Mouse (Mus musculus) granulocyte monocyte progenitor cell, adult 5-6 weeks (primary cell): ENCODE results near the gene Xpo6. TPM values are rescaled to one million over a fixed set of nuclear protein-coding genes. Genes with fewer than 3 reads are reported as not detected.
A peak's percentile ranks its signal among the peaks of the same experiment; 100 is the strongest.

Source experiments
- ATAC-seq: replicated peaks from 2 replicates; pipeline ENCODE4 v1.8.0; 2016; ENCODE audit warnings: mild to moderate bottlenecking, moderate TSS enrichment, inconsistent platforms; ENCODE audit not compliant: poor library complexity, severe bottlenecking
- total RNA-seq, 2 experiments: library from RNA; stranded (forward) in 1 of 2; stranded (reverse) in 1 of 2; fragments of 200-712, 200-1000 nt in 1 of 2; fragments of >200 nt in 1 of 2; fragmentation: Nextera tagmentation in 1 of 2; gene quantifications; 2 replicates each; pipeline ENCODE4 v1.2.3; 2014 to 2017

Gene Xpo6
- total RNA-seq (2014; fragmentation: Nextera tagmentation) (143 and 157 TPM in 2 replicates), total RNA-seq (2017) (30.7 and 47.1 TPM in 2 replicates)

GRCm38 (mm10) chr7:126200178-126200996 is at the start of gene Xpo6:
Xpo6 (minus strand) TSS chr7:126200501.
- peak; percentile 98 for ATAC-seq

GRCm38 (mm10) chr7:126249986-126250385 is 49.7 kb upstream of the Xpo6 start:
- no peak for ATAC-seq

GRCm38 (mm10) chr7:126249146-126249545 is 48.8 kb upstream of the Xpo6 start:
- ATAC-seq, result no peak

- ATAC-seq, result no peak
Measured at GRCm38 (mm10) chr7:126248641-126249141, 48.4 kb upstream of the Xpo6 start.

GRCm38 (mm10) chr7:126248088-126248487 is 47.8 kb upstream of the Xpo6 start:
- peak; percentile 24; the same call in 1 of the 2 replicates for ATAC-seq

- ATAC-seq, result peak; percentile 92
Measured at GRCm38 (mm10) chr7:126244168-126244750, 44.0 kb upstream of the Xpo6 start.

- no peak for ATAC-seq
Measured at GRCm38 (mm10) chr7:126240814-126241360, 40.6 kb upstream of the Xpo6 start.

GRCm38 (mm10) chr7:126236794-126237192 is 36.5 kb upstream of the Xpo6 start:
- ATAC-seq, result peak; percentile 84

GRCm38 (mm10) chr7:126236083-126236793 is 35.9 kb upstream of the Xpo6 start:
- ATAC-seq, result peak; percentile 88

GRCm38 (mm10) chr7:126234611-126235010 is 34.3 kb upstream of the Xpo6 start:
- no peak for ATAC-seq

GRCm38 (mm10) chr7:126232345-126233071 is 32.2 kb upstream of the Xpo6 start:
- no peak for ATAC-seq

- peak; percentile 100 for ATAC-seq
Measured at GRCm38 (mm10) chr7:126230357-126231148, 30.3 kb upstream of the Xpo6 start.

GRCm38 (mm10) chr7:126226136-126226535 is 25.8 kb upstream of the Xpo6 start:
- ATAC-seq, result no peak

GRCm38 (mm10) chr7:126222753-126223152 is 22.5 kb upstream of the Xpo6 start:
- ATAC-seq, result no peak

GRCm38 (mm10) chr7:126220611-126221010 is 20.3 kb upstream of the Xpo6 start:
- no peak for ATAC-seq

- no peak for ATAC-seq
Measured at GRCm38 (mm10) chr7:126218311-126218710, 18.0 kb upstream of the Xpo6 start.

GRCm38 (mm10) chr7:126216867-126217266 is 16.6 kb upstream of the Xpo6 start:
- no peak for ATAC-seq

- ATAC-seq, result peak; percentile 59
Measured at GRCm38 (mm10) chr7:126210856-126211255, 10.6 kb upstream of the Xpo6 start.

GRCm38 (mm10) chr7:126200997-126201345 is 670 bp upstream of the Xpo6 start:
- ATAC-seq, result no peak
